Mouse (Mus musculus): ENCODE results near the gene Celf2.

Celf2 gene

DNA sequence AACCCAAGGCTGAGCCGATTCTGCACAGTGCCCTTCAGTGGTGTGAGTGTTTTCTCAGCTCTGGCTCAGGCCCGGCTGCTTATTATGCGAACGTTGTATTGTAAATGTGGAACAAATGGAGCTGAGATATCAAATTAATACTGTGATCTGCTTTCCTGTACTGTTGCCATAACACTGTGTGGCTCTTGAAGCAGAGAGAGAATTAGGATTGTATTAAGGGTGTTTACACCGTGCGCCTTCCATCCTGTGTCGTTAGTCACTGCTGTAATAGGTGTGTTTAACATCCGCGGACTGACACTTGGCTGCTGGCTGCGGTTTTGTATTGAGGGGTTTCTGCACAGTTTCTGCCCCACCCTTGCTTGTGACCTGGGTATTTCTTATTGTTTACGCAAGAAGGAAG lies 982.5 kb downstream of the Celf2 start:
- DNase-seq (ENCODE audit: extremely low spot score, low read depth, low spot score), result no peak

GRCm38 (mm10) chr2:6526311-6526710 lies 983.1 kb downstream of the Celf2 start:
- no peak for DNase-seq (ENCODE audit: extremely low spot score, low read depth, low spot score)

- DNase-seq (ENCODE audit: extremely low spot score, low read depth, low spot score), result no peak
These were observed 985.5 kb downstream of the Celf2 start for GRCm38 (mm10) chr2:6523924-6524300.

DNA sequence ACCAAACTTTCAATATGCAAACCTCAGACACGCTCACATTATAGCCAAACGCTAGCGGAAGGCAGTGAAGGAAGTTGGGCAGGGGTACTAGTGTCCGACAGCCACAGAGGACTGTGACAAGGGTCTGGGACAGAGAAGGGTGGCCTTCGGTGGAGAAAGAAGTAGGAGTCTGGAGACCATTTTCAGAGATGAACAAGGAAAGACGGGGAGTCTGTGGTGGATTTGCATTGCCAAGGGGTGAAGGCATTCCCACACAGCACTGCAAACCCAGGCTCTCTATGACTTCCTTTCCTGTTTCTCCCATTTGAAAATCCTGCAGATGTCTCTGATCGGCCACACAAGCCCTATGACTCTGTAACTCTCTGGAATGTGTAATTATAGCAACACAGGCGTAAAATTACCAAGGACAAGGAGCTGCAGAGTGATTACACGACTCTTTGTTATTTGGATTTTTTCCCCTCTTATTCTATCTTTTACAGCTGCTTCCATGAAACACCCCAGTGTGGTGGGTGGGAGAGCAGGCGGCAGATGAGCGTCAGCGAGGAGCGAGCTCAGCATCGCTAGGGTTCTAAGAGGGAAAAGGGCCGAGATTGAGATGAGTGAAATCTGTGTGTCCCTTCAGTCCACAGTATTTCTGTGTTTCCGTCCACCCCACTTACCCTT lies 986.0 kb downstream of the Celf2 start:
- no peak for DNase-seq (ENCODE audit: extremely low spot score, low read depth, low spot score)

- DNase-seq (ENCODE audit: extremely low spot score, low read depth, low spot score), result no peak
These were observed 987.0 kb downstream of the Celf2 start for GRCm38 (mm10) chr2:6522411-6522810.

- DNase-seq (ENCODE audit: extremely low spot score, low read depth, low spot score), result no peak
These were observed 996.2 kb downstream of the Celf2 start for GRCm38 (mm10) chr2:6513176-6513575.

- DNase-seq (ENCODE audit: extremely low spot score, low read depth, low spot score), result no peak
These were observed 1002.3 kb downstream of the Celf2 start for GRCm38 (mm10) chr2:6507071-6507470.

GRCm38 (mm10) chr2:6505979-6506811 lies 1003.2 kb downstream of the Celf2 start:
- no peak for DNase-seq (ENCODE audit: extremely low spot score, low read depth, low spot score)

- no peak for DNase-seq (ENCODE audit: extremely low spot score, low read depth, low spot score)
These were observed 1003.8 kb downstream of the Celf2 start for GRCm38 (mm10) chr2:6505531-6505930.

DNA sequence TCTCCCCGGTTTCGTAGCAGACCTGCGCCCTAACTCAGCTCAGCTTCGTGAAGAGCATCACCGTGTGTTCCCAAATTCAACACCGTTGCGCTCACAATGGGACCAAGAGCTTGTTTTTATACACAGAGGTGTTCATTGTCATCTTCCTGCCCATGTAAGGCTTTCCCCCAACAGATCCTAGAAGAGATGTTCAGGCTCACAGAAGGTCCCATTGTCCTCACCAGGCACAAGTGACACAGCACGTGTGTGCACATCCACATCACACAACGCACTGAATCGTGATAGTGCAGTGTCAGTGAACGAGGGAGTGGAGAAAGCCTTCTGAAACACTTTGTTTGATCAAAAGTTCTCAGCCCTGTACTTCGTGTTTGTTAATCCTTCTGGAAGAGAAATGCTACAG lies 1011.3 kb downstream of the Celf2 start:
- no peak for DNase-seq (ENCODE audit: extremely low spot score, low read depth, low spot score)

- no peak for DNase-seq (ENCODE audit: extremely low spot score, low read depth, low spot score)
These were observed 1011.7 kb downstream of the Celf2 start for GRCm38 (mm10) chr2:6497636-6498035.

DNA sequence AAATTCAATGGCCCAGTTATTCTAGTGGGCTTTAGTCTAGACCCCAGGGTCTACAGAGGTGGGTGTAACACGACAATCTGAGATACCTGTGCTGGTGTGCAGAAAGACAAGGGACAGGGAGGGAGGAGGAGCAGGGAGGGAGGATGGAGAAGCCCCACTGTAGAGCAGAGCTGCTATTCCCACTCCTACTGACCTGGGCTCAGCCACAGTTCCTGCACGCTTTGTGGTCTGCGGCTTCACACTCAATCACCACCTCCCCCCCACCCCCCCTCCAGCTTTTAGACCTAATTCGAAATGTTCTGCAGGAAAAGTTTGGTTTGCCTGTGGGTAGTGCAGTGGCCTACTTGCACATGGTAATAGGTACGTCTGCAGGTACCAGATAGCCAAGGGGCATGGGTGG lies 1015.5 kb downstream of the Celf2 start:
- DNase-seq (ENCODE audit: extremely low spot score, low read depth, low spot score), result no peak

DNA sequence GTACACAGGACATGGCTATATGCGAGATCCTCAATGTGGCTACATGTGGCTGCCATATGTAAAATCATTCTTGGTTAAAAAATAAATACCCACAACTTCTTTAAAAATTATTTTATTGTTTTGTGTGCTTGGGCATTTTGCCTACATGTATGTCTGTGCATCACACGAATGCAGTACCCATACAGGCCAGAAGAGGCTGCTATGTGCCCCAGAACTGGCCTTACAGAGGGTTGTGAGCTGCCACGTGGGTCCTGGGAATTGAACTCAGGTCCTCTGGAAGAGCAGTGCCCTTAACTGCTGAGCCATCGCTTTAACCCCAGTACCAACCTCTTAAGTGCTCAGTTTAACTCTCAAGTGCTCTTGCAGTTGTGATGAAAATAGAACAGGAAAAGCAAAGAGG lies 1018.5 kb downstream of the Celf2 start:
- no peak for DNase-seq (ENCODE audit: extremely low spot score, low read depth, low spot score)

- no peak for DNase-seq (ENCODE audit: extremely low spot score, low read depth, low spot score)
These were observed 1019.3 kb downstream of the Celf2 start for GRCm38 (mm10) chr2:6490076-6490475.
